Mouse (Mus musculus) inflammation-experienced regulatory T-cells, adult 16 weeks (primary cell): ENCODE measurements around the gene Uck2. TPM values are rescaled to one million over a fixed set of nuclear protein-coding genes. Genes with fewer than 3 reads are reported as not detected.

ENCODE experiments used
- polyA plus RNA-seq: library from polyadenylated mRNA; unstranded; fragments of 100-300 nt; shearing (Covaris generic); gene quantifications from one replicate; pipeline ENCODE4 v1.2.1, GENCODE M21; 2017

Uck2 gene
- polyA plus RNA-seq = 38.4 TPM

GRCm38 (mm10) chr1:167285320-167285355 is at the start of gene Uck2:
Gene Uck2 (minus strand): TSS chr1:167285320.

GRCm38 (mm10) chr1:167308261-167309054 is 23.3 kb upstream of the Uck2 start, which contains the start of gene Tmco1:
Gene Tmco1 (plus strand): TSS chr1:167308378.

Other genes with a start within 250 kb of the Uck2 start
- 101 TPM for gene Tmco1, start 23.1 kb upstream of the Uck2 start, polyA plus RNA-seq
- 73.0 TPM for gene Aldh9a1, start 64.7 kb upstream of the Uck2 start, polyA plus RNA-seq
- gene Mgst3, start 108.5 kb upstream of the Uck2 start, polyA plus RNA-seq = 3.6 TPM
- not detected for gene Lrrc52, start 181.5 kb upstream of the Uck2 start, polyA plus RNA-seq